Mouse (Mus musculus): ENCODE measurements around the gene Chst14.
A peak's percentile ranks its signal among the peaks of the same experiment; 100 is the strongest.

DNA sequence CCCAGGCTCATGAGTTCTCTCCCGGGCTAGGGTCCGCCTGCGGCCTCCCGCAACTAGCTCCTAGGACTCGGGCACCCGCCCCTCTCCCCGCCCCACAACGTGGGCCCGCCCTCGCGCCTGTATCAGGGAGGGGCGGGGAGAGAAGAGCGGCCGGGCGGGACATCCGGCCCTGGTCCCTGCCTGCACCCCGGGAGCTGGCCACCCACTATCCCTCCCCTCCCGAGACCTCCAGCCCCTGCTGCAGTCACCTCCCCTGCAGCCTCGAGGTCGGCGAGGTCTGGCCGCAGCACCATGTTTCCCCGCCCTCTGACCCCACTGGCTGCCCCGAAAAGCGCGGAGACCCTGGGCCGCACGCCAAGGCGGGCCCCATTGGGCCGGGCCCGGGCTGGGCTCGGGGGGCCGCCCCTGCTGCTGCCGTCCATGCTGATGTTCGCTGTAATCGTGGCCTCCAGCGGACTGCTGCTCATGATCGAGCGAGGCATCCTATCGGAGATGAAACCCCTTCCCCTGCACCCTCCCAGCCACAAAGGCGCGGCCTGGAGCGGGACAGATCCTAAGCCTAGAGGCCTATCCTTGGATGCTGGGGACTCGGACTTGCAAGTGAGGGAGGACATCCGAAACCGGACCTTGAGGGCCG, at the start of gene Chst14:
- TF ChIP-seq POLR2A (IDR thresholded peaks at IDR 0.05; ENCODE audit: low read depth, low read length): peak; percentile 36; the same call in 1 of the 2 replicates
- no peak for TF ChIP-seq CTCF (IDR thresholded peaks at IDR 0.05; ENCODE audit: extremely low read depth, insufficient read depth, insufficient read length, insufficient replicate concordance)

All from spleen, adult 2 months (tissue).